Mouse (Mus musculus): ENCODE data around the gene Slc24a4.

Gene Slc24a4

DNA sequence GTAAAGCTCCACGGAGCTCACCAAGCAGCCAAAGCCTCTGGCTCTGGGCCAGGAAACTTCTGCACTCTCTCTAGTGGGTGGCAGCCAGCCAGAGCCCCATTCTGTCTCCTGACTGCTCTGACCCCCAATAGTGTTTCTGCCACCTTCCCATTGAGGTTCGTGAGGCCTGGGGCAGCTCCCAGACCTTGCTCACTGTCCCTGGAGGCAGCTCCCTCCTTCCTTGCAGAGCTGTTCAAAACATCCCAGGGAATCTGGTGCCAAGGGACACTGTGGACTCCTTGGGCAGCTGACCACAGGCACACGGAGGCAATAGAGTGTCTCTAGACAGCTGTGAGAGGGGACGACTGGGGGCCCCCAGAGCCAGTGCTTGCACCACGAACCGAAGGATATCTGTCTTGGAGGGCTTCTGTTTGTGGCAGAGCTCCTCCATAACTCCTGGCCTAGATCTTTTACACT is 179.5 kb downstream of the Slc24a4 start:
- DNase-seq (ENCODE audit: low read depth, low spot score): no peak

DNA sequence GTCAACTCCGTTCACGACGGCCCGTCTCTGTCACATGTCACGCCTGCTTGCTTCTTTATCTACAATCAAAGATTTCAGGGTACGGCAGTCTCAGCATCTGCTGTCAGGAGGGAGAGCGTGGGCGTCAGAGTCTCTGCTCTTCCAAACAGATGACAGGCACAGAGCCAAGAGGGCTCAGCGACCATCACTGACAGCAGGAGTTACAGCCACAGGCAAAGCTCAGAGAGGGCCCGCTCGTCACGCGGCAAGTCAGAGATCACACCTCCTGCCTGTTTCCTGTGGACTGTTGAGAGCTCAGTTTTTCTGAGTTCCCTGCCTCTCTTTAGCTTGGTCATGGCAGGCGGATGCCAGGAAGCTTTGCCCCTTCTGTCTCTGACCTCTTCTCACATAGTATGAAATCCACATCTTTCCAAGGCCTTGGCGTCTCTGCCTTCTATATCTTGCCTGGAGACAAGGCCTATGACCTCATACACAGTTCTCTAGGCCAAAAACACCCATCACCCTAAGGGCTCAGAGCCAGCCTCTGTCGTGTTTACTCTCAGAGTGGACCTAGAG is 180.0 kb downstream of the Slc24a4 start:
- no peak for DNase-seq (ENCODE audit: low read depth, low spot score)

DNA sequence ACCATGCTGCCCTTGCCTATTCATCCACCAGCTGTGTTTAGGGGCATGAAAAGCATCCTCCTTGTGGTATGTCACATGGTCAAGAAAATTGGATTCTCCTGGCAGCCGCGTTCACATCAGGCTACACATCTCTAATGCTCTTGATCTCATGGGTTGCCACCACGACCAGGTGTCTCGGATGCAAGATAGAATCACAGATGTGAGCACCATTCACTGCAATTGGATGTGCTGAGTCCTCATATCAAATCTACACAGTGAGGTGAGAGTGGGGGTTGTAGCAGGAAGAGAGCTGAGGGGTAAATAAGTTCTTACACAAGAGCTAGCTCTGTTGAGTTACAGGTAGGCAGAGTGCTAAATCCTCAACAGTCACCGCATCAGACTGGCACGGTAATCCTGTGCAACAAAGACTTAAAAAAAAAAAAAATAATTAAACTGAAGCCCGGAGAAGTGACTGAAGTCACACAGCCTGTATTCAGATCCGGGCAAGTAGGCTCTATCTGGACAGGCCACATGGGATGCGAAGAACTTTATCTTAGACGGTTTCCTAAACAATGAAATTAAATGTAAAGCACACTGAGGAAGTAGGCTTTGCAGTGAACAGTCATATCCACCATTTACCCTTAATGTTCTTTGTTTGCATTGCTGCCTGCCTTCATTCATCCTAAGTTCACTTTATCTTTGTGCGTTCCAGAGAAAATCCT is 180.7 kb downstream of the Slc24a4 start:
- no peak for DNase-seq (ENCODE audit: low read depth, low spot score)

DNA sequence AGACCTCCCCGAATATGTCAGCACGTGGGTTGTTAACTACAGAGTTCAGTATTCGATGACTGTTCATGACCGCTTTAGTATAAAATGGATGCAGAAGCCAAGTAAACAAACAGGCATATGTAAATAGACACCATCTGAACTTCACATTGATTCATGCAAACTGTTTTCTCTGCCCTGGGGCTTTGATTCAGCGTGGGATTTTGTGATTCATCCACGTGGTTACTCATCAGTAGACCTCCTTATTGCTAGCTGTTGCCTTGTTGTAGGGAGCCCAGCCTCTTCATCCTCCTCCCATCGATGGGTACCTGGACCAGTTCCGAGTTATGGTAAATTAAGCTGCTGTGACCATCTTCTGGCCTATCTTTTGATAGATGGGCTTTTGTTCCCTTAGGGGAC is 181.3 kb downstream of the Slc24a4 start:
- DNase-seq (ENCODE audit: low read depth, low spot score): no peak

DNA sequence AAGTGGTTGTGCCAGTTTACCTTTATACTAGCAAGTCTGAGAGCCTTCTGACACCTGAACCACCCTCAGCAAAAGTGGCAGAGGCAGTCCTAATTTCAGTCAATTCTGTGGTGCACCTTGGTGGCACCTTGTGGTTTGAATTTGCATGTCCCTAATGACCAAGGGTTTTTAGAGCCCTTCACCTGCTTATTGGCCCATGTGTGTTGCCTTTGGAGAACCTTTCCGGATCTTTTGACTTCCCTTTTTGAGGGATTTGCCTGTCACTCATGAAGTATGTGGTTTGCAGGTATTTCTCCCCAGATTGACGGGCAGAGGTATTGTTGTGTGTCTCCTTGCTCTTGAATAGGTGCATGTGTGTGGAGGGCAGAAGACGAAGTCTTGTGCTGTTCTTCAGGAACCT is 181.7 kb downstream of the Slc24a4 start:
- no peak for DNase-seq (ENCODE audit: low read depth, low spot score)

DNA sequence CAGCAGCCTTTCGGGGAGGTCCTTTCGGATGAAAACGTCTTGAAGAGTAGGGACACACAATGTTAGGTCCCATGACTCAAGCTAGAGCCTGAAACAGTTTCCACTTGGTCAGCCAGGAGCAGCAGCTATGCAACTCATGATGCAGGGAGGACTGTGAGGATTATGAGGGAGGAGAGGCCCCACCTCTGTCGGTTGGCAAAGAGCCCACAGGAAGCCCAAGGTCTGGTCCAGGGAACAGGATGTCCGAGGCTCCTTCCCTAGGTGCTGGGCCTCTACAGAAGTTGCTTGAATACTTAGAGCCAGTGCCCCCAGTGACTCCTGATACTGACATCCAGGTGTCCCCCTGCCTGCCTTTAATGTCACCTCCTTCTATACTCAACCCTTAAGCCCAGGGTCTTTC is 182.9 kb downstream of the Slc24a4 start:
- DNase-seq (ENCODE audit: low read depth, low spot score): no peak
